In genomic region chr4:151778511-151778910, GRCm38 (mm10) we compare ENCODE assay signal across 8 mouse cellular contexts.
DNase-seq lines count a peak whose midpoint lies in the region; ATAC-seq and TF ChIP-seq lines count a peak whose summit lies in the region.
"Had no signal": no experiment of that assay in that cellular context is flagged by ENCODE, and none has a peak within 500 bp of the region (broad histone marks: within the 10 kb centered on the region; RNA-seq: fewer than 3 reads in every experiment).

No protein-coding gene starts in this region.

- peak; percentile 60 for DNase-seq in kidney, adult 2 months
- no peak for DNase-seq in kidney, postnatal 4 days
- DNase-seq in NIH3T3 (ENCODE audit: low read depth) = peak; percentile 56
- DNase-seq in Muller cell, postnatal 12 days (ENCODE audit: inconsistent ontology term) = no peak
- no peak for DNase-seq in layer of hippocampus, adult 9-10 months (ENCODE audit: low spot score)

- TF ChIP-seq CTCF in kidney, adult 2 months (conservative IDR thresholded peaks at IDR 0.05; ENCODE audit: insufficient read depth, insufficient read length, low read depth, low read length) = peak; percentile 43
- TF ChIP-seq CTCF in cortical plate, adult 2 months (IDR thresholded peaks at IDR 0.05; ENCODE audit: extremely low read depth, insufficient read depth, low read length) = peak; percentile 28; the same call in 1 of the 2 replicates

- H3K27me3 ChIP-seq in kidney, adult 2 months (replicated peaks; ENCODE audit: control insufficient read depth, insufficient read depth, low read length) = no peaks in the 10 kb centered on the region
- H3K27me3 ChIP-seq: megakaryocyte, embryonic 14.5 days had no signal

- WGBS in kidney, adult 2 months = 55% methylated on average over 4 of the region's 4 CpGs

- H3K36me3 ChIP-seq in kidney, adult 2 months (ENCODE audit: control insufficient read depth, insufficient read depth, low read length) = no peaks in the 10 kb centered on the region

- H3K4me1 ChIP-seq in kidney, adult 2 months (ENCODE audit: control insufficient read depth, insufficient read depth, low read length) = peaks cover 11% of the 10 kb centered on the region; the same call in 1 of the 2 replicates
- no peaks in the 10 kb centered on the region for H3K4me1 ChIP-seq in cortical plate, adult 2 months (ENCODE audit: control insufficient read depth, insufficient read depth, low read length)

- ATAC-seq in megakaryocyte progenitor cell, adult 5-6 weeks (replicated peaks; ENCODE audit: poor library complexity) = peak; percentile 85

- H3K27ac ChIP-seq in kidney, adult 2 months (ENCODE audit: insufficient read depth, low read depth, low read length) = no peak overlapping the region
- H3K27ac ChIP-seq in cortical plate, adult 2 months (ENCODE audit: insufficient read depth, low read length) = no peak overlapping the region

- TF ChIP-seq POLR2A in kidney, adult 2 months (IDR thresholded peaks at IDR 0.05; ENCODE audit: low read depth, low read length) = no peak
- no peak for TF ChIP-seq POLR2A in cortical plate, adult 2 months (IDR thresholded peaks at IDR 0.05; ENCODE audit: extremely low read depth, insufficient read depth, low read length)

- no peak overlapping the region for H3K4me3 ChIP-seq in kidney, adult 2 months (ENCODE audit: insufficient read depth, low read depth, low read length)
- no peak overlapping the region for H3K4me3 ChIP-seq in cortical plate, adult 2 months (ENCODE audit: insufficient read depth, low read length)
- H3K4me3 ChIP-seq: megakaryocyte, embryonic 14.5 days had no signal

Comparison
In these comparisons a context has a peak if more than half of its experiments do, and no peak if none do; other contexts are left out.
1. DNase-seq: peak in kidney, adult 2 months (single experiment) and NIH3T3 (single experiment); none in kidney, postnatal 4 days (0 of 2), Muller cell, postnatal 12 days (single experiment) and layer of hippocampus, adult 9-10 months (single experiment).